Mouse (Mus musculus) spleen, postnatal 4 days (tissue): ENCODE data around the gene Gm48551.

Experiments
- DNase-seq, 2 experiments: peaks; one replicate each; pipeline ENCODE4 v3.0.0; 2022; ENCODE audit warnings: low spot score in 2 of 2

Gm48551 gene

GRCm38 (mm10) chr10:81403511-81403910, 19.2 kb downstream of the Gm48551 start:
- DNase-seq: no peak

- no peak for DNase-seq
Measured at GRCm38 (mm10) chr10:81404082-81404481, 19.8 kb downstream of the Gm48551 start.

- DNase-seq: peak in 1 of 2 experiments; percentile 53
Measured at GRCm38 (mm10) chr10:81404720-81405119, 20.5 kb downstream of the Gm48551 start.

GRCm38 (mm10) chr10:81405588-81406201, 21.4 kb downstream of the Gm48551 start:
- peak; percentile 77 to 92 for DNase-seq

GRCm38 (mm10) chr10:81406504-81407440, 22.5 kb downstream of the Gm48551 start:
- DNase-seq: no peak

GRCm38 (mm10) chr10:81407539-81408423, 23.5 kb downstream of the Gm48551 start:
- DNase-seq: peak in 1 of 2 experiments; percentile 68

- no peak for DNase-seq
Measured at GRCm38 (mm10) chr10:81408424-81408729, 24.1 kb downstream of the Gm48551 start.

GRCm38 (mm10) chr10:81408871-81409291, 24.6 kb downstream of the Gm48551 start:
- DNase-seq: peak; percentile 83 to 94

- DNase-seq: no peak
Measured at GRCm38 (mm10) chr10:81409330-81409729, 25.1 kb downstream of the Gm48551 start.

- DNase-seq: no peak
Measured at GRCm38 (mm10) chr10:81410350-81410749, 26.1 kb downstream of the Gm48551 start.

GRCm38 (mm10) chr10:81410981-81411380, 26.7 kb downstream of the Gm48551 start:
- DNase-seq: no peak

- no peak for DNase-seq
Measured at GRCm38 (mm10) chr10:81411471-81412400, 27.5 kb downstream of the Gm48551 start.

- DNase-seq: no peak
Measured at GRCm38 (mm10) chr10:81412586-81413309, 28.5 kb downstream of the Gm48551 start.

GRCm38 (mm10) chr10:81413310-81414261, 29.3 kb downstream of the Gm48551 start:
- peak in 1 of 2 experiments; percentile 65 for DNase-seq

- DNase-seq: no peak
Measured at GRCm38 (mm10) chr10:81414682-81415081, 30.4 kb downstream of the Gm48551 start.

GRCm38 (mm10) chr10:81415146-81415545, 30.9 kb downstream of the Gm48551 start:
- no peak for DNase-seq

GRCm38 (mm10) chr10:81415549-81416310, 31.5 kb downstream of the Gm48551 start:
- no peak for DNase-seq

- DNase-seq: no peak
Measured at GRCm38 (mm10) chr10:81416581-81417226, 32.4 kb downstream of the Gm48551 start.
